Mouse (Mus musculus) ES-Bruce4 (cell line): Measurements from ENCODE around the gene Tbc1d2.
"Not testable (repeated sequence)": the region's sequence is repeated elsewhere in the genome, so short reads cannot be mapped to it uniquely, and the experiment has no call there.

Source experiments
- CTCF ChIP-seq: IDR thresholded peaks from one replicate; pipeline ENCODE4 v1.8.1; 2011; ENCODE audit warnings: low read depth, low read length
- POLR2A ChIP-seq: IDR thresholded peaks from one replicate; pipeline ENCODE4 v1.8.1; 2011; ENCODE audit warnings: low read length; ENCODE audit not compliant: insufficient read depth

DNA sequence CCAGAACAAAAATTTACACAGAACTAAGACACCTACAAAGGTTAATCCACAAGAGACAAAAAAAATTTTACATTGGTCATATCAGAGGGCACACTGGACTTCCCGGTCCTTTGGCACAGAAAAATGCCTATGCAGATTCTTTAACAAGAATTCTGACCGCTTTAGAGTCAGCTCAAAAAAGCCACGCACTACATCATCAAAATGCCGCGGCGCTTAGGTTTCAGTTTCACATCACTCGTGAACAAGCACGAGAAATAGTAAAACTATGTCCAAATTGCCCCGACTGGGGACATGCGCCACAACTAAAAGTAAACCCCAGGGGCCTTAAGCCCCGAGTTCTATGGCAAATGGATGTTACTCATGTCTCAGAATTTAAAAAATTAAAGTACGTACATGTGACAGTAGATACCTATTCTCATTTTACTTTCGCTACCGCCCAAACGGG, 69.2 kb downstream of the Tbc1d2 start:
- TF ChIP-seq CTCF, POLR2A: not testable (repeated sequence)
